Mouse (Mus musculus) gastrocnemius, adult 2 months (tissue): ENCODE data around the gene Peli2. TPM values are rescaled to one million over a fixed set of nuclear protein-coding genes. Genes with fewer than 3 reads are reported as not detected.
A peak's percentile ranks its signal among the peaks of the same experiment; 100 is the strongest.

Experiments
- DNase-seq: peaks from one replicate; pipeline ENCODE4 v3.0.0; 2022
- H3K27ac ChIP-seq: fragments of 200-600 bp; 2 replicates; pipeline ENCODE4 v1.8.1; 2022; ENCODE audit warnings: mild to moderate bottlenecking
- H3K4me3 ChIP-seq: fragments of 200-600 bp; 2 replicates; pipeline ENCODE4 v1.8.1; 2022; ENCODE audit warnings: mild to moderate bottlenecking, moderate library complexity
- CTCF ChIP-seq: fragments of 200-600 bp; IDR thresholded peaks from 2 replicates; pipeline ENCODE4 v1.8.1; 2022; ENCODE audit warnings: antibody characterized with exemption, mild to moderate bottlenecking, moderate library complexity
- intact Hi-C: fragments of 180-260 bp; cut with DNase I; formaldehyde crosslinking; loops from one replicate; pipeline ENCODE4 v1.15.1; 2025
- total RNA-seq, 2 experiments: library from RNA; stranded (reverse); gene quantifications; 2 replicates each; pipeline ENCODE4 v1.2.3; 2021

Peli2 gene
- total RNA-seq, 2 experiments from 2014 or later: 15.0 to 17.6 TPM

DNA sequence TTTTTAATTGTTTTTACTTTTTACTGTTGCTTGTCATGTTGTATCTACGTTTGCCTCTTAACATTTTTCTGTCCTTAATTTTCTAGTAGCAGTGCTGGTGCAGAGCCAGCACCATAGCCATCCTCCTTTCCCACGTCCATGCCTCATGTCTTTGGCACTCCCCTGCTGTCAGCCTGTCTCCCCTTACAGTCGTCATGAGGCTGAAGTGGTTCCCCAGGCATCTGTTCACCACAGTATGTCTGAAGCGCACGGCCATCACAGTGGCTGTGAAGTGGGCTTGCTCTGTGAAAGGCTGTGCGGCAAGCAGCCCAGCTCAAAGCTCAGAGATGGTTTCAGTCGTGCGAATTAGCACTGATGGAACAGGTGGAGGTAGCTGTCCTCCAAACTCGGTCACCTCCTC, 66.5 kb downstream of the Peli2 start:
- H3K4me3 ChIP-seq: no peak overlapping the region
- intact Hi-C loops: no loop called here
- no peak overlapping the region for H3K27ac ChIP-seq
- no peak for TF ChIP-seq CTCF
- no peak for DNase-seq

- intact Hi-C loops: no loop called here
These were observed 68.7 kb downstream of the Peli2 start for GRCm38 (mm10) chr14:48189330-48189729.

GRCm38 (mm10) chr14:48190946-48191345, 70.3 kb downstream of the Peli2 start:
- intact Hi-C loops: no loop called here
- no peak for DNase-seq
- no peak overlapping the region for H3K27ac ChIP-seq
- no peak for TF ChIP-seq CTCF
- H3K4me3 ChIP-seq: no peak overlapping the region

More at GRCm38 (mm10) chr14:48189330-48189729, 68.7 kb downstream of the Peli2 start:
- no peak for TF ChIP-seq CTCF
- peak overlapping the region; percentile 25; the same call in 1 of the 2 replicates for H3K27ac ChIP-seq
- DNase-seq: peak; percentile 52
- H3K4me3 ChIP-seq: no peak overlapping the region

- Histone ChIP-seq H3K4me3 (no peak overlapping the region), H3K27ac (no peak overlapping the region)
- DNase-seq: peak; percentile 59
- intact Hi-C loops: no loop called here
- no peak for TF ChIP-seq CTCF
These were observed 71.3 kb downstream of the Peli2 start for GRCm38 (mm10) chr14:48191925-48192324.

- no peak for TF ChIP-seq CTCF
- intact Hi-C loops: no loop called here
- Histone ChIP-seq H3K27ac (no peak overlapping the region), H3K4me3 (no peak overlapping the region)
- DNase-seq: no peak
These were observed 76.2 kb downstream of the Peli2 start for GRCm38 (mm10) chr14:48196804-48197203.

GRCm38 (mm10) chr14:48197287-48197686, 76.7 kb downstream of the Peli2 start:
- Histone ChIP-seq H3K4me3 (no peak overlapping the region), H3K27ac (no peak overlapping the region; the same call in 1 of the 2 replicates)
- no peak for TF ChIP-seq CTCF
- DNase-seq: no peak
- intact Hi-C loops: no loop called here

GRCm38 (mm10) chr14:48198190-48198954, 77.7 kb downstream of the Peli2 start:
- H3K4me3 ChIP-seq: no peak overlapping the region
- no peak for TF ChIP-seq CTCF
- DNase-seq: no peak
- no peak overlapping the region for H3K27ac ChIP-seq
- intact Hi-C loops: no loop called here

- intact Hi-C loops: no loop called here
- TF ChIP-seq CTCF: no peak
- Histone ChIP-seq H3K27ac (no peak overlapping the region), H3K4me3 (no peak overlapping the region)
- DNase-seq: no peak
These were observed 78.3 kb downstream of the Peli2 start for GRCm38 (mm10) chr14:48198957-48199356.

- Histone ChIP-seq H3K27ac (no peak overlapping the region), H3K4me3 (no peak overlapping the region)
- intact Hi-C loops: no loop called here
- no peak for DNase-seq
- TF ChIP-seq CTCF: no peak
These were observed 78.9 kb downstream of the Peli2 start for GRCm38 (mm10) chr14:48199506-48199905.

- intact Hi-C loops: no loop called here
- no peak for TF ChIP-seq CTCF
- no peak overlapping the region for H3K4me3 ChIP-seq
- no peak overlapping the region for H3K27ac ChIP-seq
- no peak for DNase-seq
These were observed 79.7 kb downstream of the Peli2 start for GRCm38 (mm10) chr14:48200291-48200690.

DNA sequence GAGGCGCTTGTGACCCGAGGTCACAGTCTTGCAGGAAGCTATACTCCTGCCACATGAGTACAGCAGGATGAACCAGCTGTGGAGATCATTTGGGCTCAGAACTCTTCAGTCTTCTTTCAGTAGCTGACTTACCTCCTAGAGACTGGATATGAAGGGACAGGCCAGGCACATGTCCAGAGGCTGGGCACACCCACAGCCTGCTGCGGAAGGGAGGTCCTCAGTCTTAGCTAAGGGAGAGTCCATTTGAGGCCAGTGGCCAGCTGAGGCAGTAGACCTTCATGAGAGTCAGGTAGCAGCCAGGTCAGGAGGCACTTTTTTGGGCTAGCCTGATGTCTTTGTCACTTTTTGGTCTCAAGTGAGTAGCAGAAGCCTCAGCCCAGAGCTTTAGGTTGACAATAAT, 80.2 kb downstream of the Peli2 start:
- DNase-seq: peak; percentile 60
- no peak for TF ChIP-seq CTCF
- H3K27ac ChIP-seq: 0 out of 2 replicates have a peak overlapping the region, but pooled peaks have one; percentile 5
- no peak overlapping the region for H3K4me3 ChIP-seq
- intact Hi-C loops: no loop called here

GRCm38 (mm10) chr14:48201403-48201802, 80.8 kb downstream of the Peli2 start:
- TF ChIP-seq CTCF: no peak
- DNase-seq: no peak
- no peak overlapping the region for H3K27ac ChIP-seq
- intact Hi-C loops: no loop called here
- no peak overlapping the region for H3K4me3 ChIP-seq

- DNase-seq: no peak
- H3K27ac ChIP-seq: no peak overlapping the region
- no peak for TF ChIP-seq CTCF
- no peak overlapping the region for H3K4me3 ChIP-seq
- intact Hi-C loops: no loop called here
These were observed 81.7 kb downstream of the Peli2 start for GRCm38 (mm10) chr14:48202096-48203036.
